ENCODE assay signal across 8 mouse cellular contexts in genomic region chr1:26685952-26686693, GRCm38 (mm10). TPM values are rescaled to one million over a fixed set of nuclear protein-coding genes. Genes with fewer than 3 reads are reported as not detected.
DNase-seq lines count a peak whose midpoint lies in the region; ATAC-seq lines count a peak whose summit lies in the region.

No protein-coding gene starts in this region.

- H3K4me1 ChIP-seq in intestine, embryonic 14.5 days (replicated peaks; ENCODE audit: control insufficient read depth, insufficient read depth, low read length) = no peaks in the 10 kb centered on the region
- H3K4me1 ChIP-seq in intestine, embryonic 16.5 days (ENCODE audit: control insufficient read depth, insufficient read depth, low read length) = no peaks in the 10 kb centered on the region
- no peaks in the 10 kb centered on the region for H3K4me1 ChIP-seq in hindbrain, embryonic 15.5 days (replicated peaks)

- H3K27me3 ChIP-seq in intestine, embryonic 14.5 days (replicated peaks; ENCODE audit: control insufficient read depth, insufficient read depth, low read length) = no peaks in the 10 kb centered on the region
- H3K27me3 ChIP-seq in intestine, embryonic 16.5 days (replicated peaks; ENCODE audit: control insufficient read depth, insufficient read depth, low read length) = no peaks in the 10 kb centered on the region
- no peaks in the 10 kb centered on the region for H3K27me3 ChIP-seq in hindbrain, embryonic 15.5 days

- no peak overlapping the region for H3K27ac ChIP-seq in intestine, embryonic 14.5 days (ENCODE audit: low read depth)
- no peak overlapping the region for H3K27ac ChIP-seq in intestine, embryonic 16.5 days (ENCODE audit: low read length)
- no peak overlapping the region for H3K27ac ChIP-seq in hindbrain, embryonic 15.5 days (replicated peaks)

- no peaks in the 10 kb centered on the region for H3K36me3 ChIP-seq in intestine, embryonic 14.5 days (ENCODE audit: control insufficient read depth, insufficient read depth, low read length)
- no peaks in the 10 kb centered on the region for H3K36me3 ChIP-seq in intestine, embryonic 16.5 days (ENCODE audit: control insufficient read depth, insufficient read depth, low read length)
- no peaks in the 10 kb centered on the region for H3K36me3 ChIP-seq in hindbrain, embryonic 15.5 days

- H3K4me2 ChIP-seq in intestine, embryonic 14.5 days (ENCODE audit: low read length) = no peak overlapping the region
- H3K4me2 ChIP-seq in intestine, embryonic 16.5 days (ENCODE audit: low read depth, low read length) = no peak overlapping the region
- H3K4me2 ChIP-seq in hindbrain, embryonic 15.5 days = no peak overlapping the region

- DNase-seq in intestine, embryonic 14.5 days (ENCODE audit: low spot score) = peak; percentile 57
- DNase-seq in naive thymus-derived CD4-positive, alpha-beta T cell, adult 2 months (ENCODE audit: low read depth) = peak; percentile 4
- DNase-seq in layer of hippocampus, adult 11-12 months (ENCODE audit: low spot score) = no peak
- DNase-seq in thymus, postnatal 0 days (ENCODE audit: low spot score) = no peak
- no peak for DNase-seq in T-cell, adult 2 months (ENCODE audit: low spot score)

- H3K4me3 ChIP-seq in intestine, embryonic 14.5 days (ENCODE audit: low read depth, low read length) = no peak overlapping the region
- no peak overlapping the region for H3K4me3 ChIP-seq in intestine, embryonic 16.5 days (ENCODE audit: low read length)
- H3K4me3 ChIP-seq in hindbrain, embryonic 15.5 days = no peak overlapping the region

- ATAC-seq in intestine, embryonic 14.5 days (replicated peaks; ENCODE audit: low FRiP score, low TSS enrichment, low read depth) = no peak; the same call in 1 of the 2 replicates
- ATAC-seq in intestine, embryonic 16.5 days = no peak
- 0 out of 2 replicates have a peak, but pooled peaks have one; percentile 24 for ATAC-seq in common myeloid progenitor, adult 5-6 weeks (replicated peaks; ENCODE audit: low read depth, poor library complexity, severe bottlenecking)
- peak; percentile 56 for ATAC-seq in hindbrain, embryonic 15.5 days (ENCODE audit: low FRiP score, low read depth)

- H3K9me3 ChIP-seq in intestine, embryonic 14.5 days (ENCODE audit: control insufficient read depth, low read length) = no peaks in the 10 kb centered on the region
- no peaks in the 10 kb centered on the region for H3K9me3 ChIP-seq in intestine, embryonic 16.5 days (ENCODE audit: control insufficient read depth, low read length)
- H3K9me3 ChIP-seq in hindbrain, embryonic 15.5 days = no peaks in the 10 kb centered on the region

- H3K9ac ChIP-seq in intestine, embryonic 14.5 days (ENCODE audit: low read length) = no peak overlapping the region
- H3K9ac ChIP-seq in intestine, embryonic 16.5 days (ENCODE audit: low read depth, low read length) = no peak overlapping the region
- H3K9ac ChIP-seq in hindbrain, embryonic 15.5 days = no peak overlapping the region

RNA-seq across cellular contexts. Expression of gene 4931408C20Rik, which starts 1.1 kb away (rescaled TPM):
- polyA plus RNA-seq in intestine, embryonic 14.5 days (2014; fragmentation: Nextera tagmentation; extraction: Ambion mirVana) = not detected in 2 replicates
- not detected in 2 replicates for polyA plus RNA-seq in intestine, embryonic 16.5 days (2015; fragmentation: Nextera tagmentation; extraction: Ambion mirVana)
- total RNA-seq in common myeloid progenitor, adult 5-6 weeks (2017) = 0.37 TPM in 1 of 2 replicates, not detected in the other
- polyA plus RNA-seq in hindbrain, embryonic 15.5 days (2015; fragmentation: Nextera tagmentation; extraction: Ambion mirVana) = not detected in 2 replicates
- 0.09 and 0.19 TPM in 2 replicates for polyA plus RNA-seq in thymus, postnatal 0 days (2015; fragmentation: Nextera tagmentation; extraction: Ambion mirVana)

Comparison
In these comparisons a context has a peak if more than half of its experiments do, and no peak if none do; other contexts are left out.
1. ATAC-seq: peak in common myeloid progenitor, adult 5-6 weeks (single experiment) and hindbrain, embryonic 15.5 days (single experiment); none in intestine, embryonic 14.5 days (single experiment) and intestine, embryonic 16.5 days (single experiment).
2. DNase-seq: peak in intestine, embryonic 14.5 days (single experiment) and naive thymus-derived CD4-positive, alpha-beta T cell, adult 2 months (single experiment); none in layer of hippocampus, adult 11-12 months (single experiment), thymus, postnatal 0 days (single experiment) and T-cell, adult 2 months (single experiment).